Comparison of ENCODE assay signal across 8 mouse cellular contexts in the genomic region with DNA sequence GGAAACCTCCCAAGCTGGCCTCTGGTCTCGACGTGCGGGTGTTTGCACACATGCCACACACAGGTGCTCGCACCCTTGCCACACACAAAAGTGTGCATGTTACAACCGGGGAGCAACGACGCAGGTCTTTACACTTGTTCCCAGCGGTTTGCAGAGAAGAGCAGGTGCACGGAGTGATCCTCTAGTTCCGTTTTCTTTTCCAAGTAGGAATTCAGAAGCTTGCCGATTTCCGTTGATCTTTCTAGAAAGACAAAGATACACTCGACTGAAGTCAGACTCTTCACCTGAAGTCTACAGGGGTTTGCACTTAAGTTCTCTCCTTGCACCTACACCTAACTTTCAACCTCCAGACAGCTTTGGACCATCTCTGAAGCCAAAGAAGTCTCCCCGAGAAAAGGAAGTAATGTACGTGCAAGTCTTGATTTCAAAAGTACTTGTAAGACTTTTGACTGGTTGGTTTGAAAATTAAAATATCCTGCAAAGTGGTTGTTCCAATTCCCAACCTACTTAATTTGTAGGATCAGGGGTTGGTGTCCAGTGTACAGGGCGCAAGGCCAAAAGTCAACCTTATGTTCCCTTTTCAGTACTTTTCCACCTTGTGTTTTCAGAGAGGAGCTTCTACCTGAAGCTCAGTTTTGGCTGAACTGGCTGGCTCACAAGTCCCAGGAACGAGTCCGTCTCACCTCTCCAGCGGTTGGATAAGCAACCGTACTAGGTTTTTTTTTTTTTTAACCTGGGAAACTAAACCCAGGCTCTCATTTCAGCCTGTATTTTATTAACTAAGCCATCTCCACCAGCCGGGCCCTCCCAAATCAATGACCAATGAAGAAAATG. TPM values are rescaled to one million over a fixed set of nuclear protein-coding genes. Genes with fewer than 3 reads are reported as not detected.
DNase-seq lines count a peak whose midpoint lies in the region; ATAC-seq and TF ChIP-seq lines count a peak whose summit lies in the region.

No protein-coding gene starts in this region.

- H3K27me3 ChIP-seq in hindbrain, postnatal 0 days (ENCODE audit: insufficient read depth, low read length) = no peaks in the 10 kb centered on the region
- H3K27me3 ChIP-seq in neural tube, embryonic 11.5 days (ENCODE audit: control insufficient read depth, insufficient read depth, low read length) = no peaks in the 10 kb centered on the region

- no peak for TF ChIP-seq CTCF in hindbrain, postnatal 0 days (IDR thresholded peaks at IDR 0.05; ENCODE audit: low read depth)

- 77% methylated on average over 21 of the region's 21 CpGs for WGBS in hindbrain, postnatal 0 days
- WGBS in neural tube, embryonic 11.5 days = 78% methylated on average over 21 of the region's 21 CpGs

- peak; percentile 25 for DNase-seq in kidney, postnatal 10 days
- no peak for DNase-seq in kidney, postnatal 36 days
- DNase-seq in cerebellum, postnatal 14 days = peak; percentile 24 to 41
- no peak for DNase-seq in hindbrain, postnatal 0 days (ENCODE audit: low spot score)
- DNase-seq in neural tube, embryonic 11.5 days (ENCODE audit: low spot score) = no peak
- DNase-seq in thymus, adult 18-20 months = no peak
- DNase-seq in adipocyte (ENCODE audit: low spot score) = no peak

- ATAC-seq in hindbrain, postnatal 0 days = no peak
- no peak for ATAC-seq in neural tube, embryonic 11.5 days (ENCODE audit: insufficient read depth, low FRiP score, low TSS enrichment)
- no peak for ATAC-seq in megakaryocyte progenitor cell, adult 5-6 weeks (replicated peaks; ENCODE audit: poor library complexity)

- peak overlapping the region; percentile 59 for H3K4me3 ChIP-seq in hindbrain, postnatal 0 days (ENCODE audit: low read length)
- peak overlapping the region; percentile 74 for H3K4me3 ChIP-seq in neural tube, embryonic 11.5 days (ENCODE audit: low read depth, low read length)

- H3K4me2 ChIP-seq in hindbrain, postnatal 0 days (ENCODE audit: low read depth, low read length) = peak overlapping the region; percentile 88
- H3K4me2 ChIP-seq in neural tube, embryonic 11.5 days (ENCODE audit: low read depth) = peak overlapping the region; percentile 75

- peaks cover 13% of the 10 kb centered on the region; the same call in 1 of the 2 replicates for H3K4me1 ChIP-seq in hindbrain, postnatal 0 days (ENCODE audit: insufficient read depth, low read length)
- H3K4me1 ChIP-seq in neural tube, embryonic 11.5 days (ENCODE audit: control insufficient read depth, insufficient read depth, low read length) = peaks cover 15% of the 10 kb centered on the region

- H3K9me3 ChIP-seq in hindbrain, postnatal 0 days (ENCODE audit: low read length) = no peaks in the 10 kb centered on the region
- H3K9me3 ChIP-seq in neural tube, embryonic 11.5 days (ENCODE audit: control insufficient read depth, low read length) = no peaks in the 10 kb centered on the region

- peak overlapping the region; percentile 54 for H3K9ac ChIP-seq in hindbrain, postnatal 0 days (replicated peaks; ENCODE audit: low read length)
- peak overlapping the region; percentile 83 for H3K9ac ChIP-seq in neural tube, embryonic 11.5 days (ENCODE audit: low read length)

- peaks cover 5% of the 10 kb centered on the region; the same call in 1 of the 2 replicates for H3K36me3 ChIP-seq in hindbrain, postnatal 0 days (ENCODE audit: insufficient read depth, low read length)
- no peaks in the 10 kb centered on the region for H3K36me3 ChIP-seq in neural tube, embryonic 11.5 days (ENCODE audit: control insufficient read depth, insufficient read depth, low read length)

- peak overlapping the region; percentile 62; the same call in 1 of the 2 replicates for H3K27ac ChIP-seq in hindbrain, postnatal 0 days
- no peak overlapping the region for H3K27ac ChIP-seq in neural tube, embryonic 11.5 days (ENCODE audit: low read depth, low read length)

RNA-seq across cellular contexts. Expression of a gene that starts 0.8 kb away (rescaled TPM):
- total RNA-seq in hindbrain, postnatal 0 days (2014; rRNA removed) = 74.4 and 76.0 TPM in 2 replicates
- polyA plus RNA-seq in hindbrain, postnatal 0 days (2015; fragmentation: Nextera tagmentation; extraction: Ambion mirVana) = 129 and 136 TPM in 2 replicates
- polyA plus RNA-seq in neural tube, embryonic 11.5 days (2014; fragmentation: Nextera tagmentation; extraction: Ambion mirVana) = 199 and 216 TPM in 2 replicates
- 234 TPM in 2 replicates for total RNA-seq in megakaryocyte progenitor cell, adult 5-6 weeks (2015)
- total RNA-seq in megakaryocyte progenitor cell, adult 5-6 weeks (2017) = 229 and 230 TPM in 2 replicates

RNA-seq across cellular contexts. Expression of a gene that starts 2.9 kb away (rescaled TPM):
- 9.4 and 9.9 TPM in 2 replicates for total RNA-seq in hindbrain, postnatal 0 days (2014; rRNA removed)
- polyA plus RNA-seq in hindbrain, postnatal 0 days (2015; fragmentation: Nextera tagmentation; extraction: Ambion mirVana) = 7.0 and 7.1 TPM in 2 replicates
- polyA plus RNA-seq in neural tube, embryonic 11.5 days (2014; fragmentation: Nextera tagmentation; extraction: Ambion mirVana) = 16.1 and 17.1 TPM in 2 replicates
- total RNA-seq in megakaryocyte progenitor cell, adult 5-6 weeks (2015) = 9.0 and 10.2 TPM in 2 replicates
- total RNA-seq in megakaryocyte progenitor cell, adult 5-6 weeks (2017) = 38.3 and 42.8 TPM in 2 replicates

RNA-seq across cellular contexts. Expression of a gene that starts 23.8 kb away (rescaled TPM):
- 13.6 and 23.6 TPM in 2 replicates for total RNA-seq in hindbrain, postnatal 0 days (2014; rRNA removed)
- polyA plus RNA-seq in hindbrain, postnatal 0 days (2015; fragmentation: Nextera tagmentation; extraction: Ambion mirVana) = 12.0 and 13.0 TPM in 2 replicates
- 11.7 and 13.0 TPM in 2 replicates for polyA plus RNA-seq in neural tube, embryonic 11.5 days (2014; fragmentation: Nextera tagmentation; extraction: Ambion mirVana)
- 11.5 and 14.4 TPM in 2 replicates for total RNA-seq in megakaryocyte progenitor cell, adult 5-6 weeks (2015)
- total RNA-seq in megakaryocyte progenitor cell, adult 5-6 weeks (2017) = 16.5 and 17.0 TPM in 2 replicates

RNA-seq across cellular contexts. Expression of a gene that starts 46.2 kb away (rescaled TPM):
- 41.5 and 58.7 TPM in 2 replicates for total RNA-seq in hindbrain, postnatal 0 days (2014; rRNA removed)
- 49.9 and 50.2 TPM in 2 replicates for polyA plus RNA-seq in hindbrain, postnatal 0 days (2015; fragmentation: Nextera tagmentation; extraction: Ambion mirVana)
- 38.0 and 42.3 TPM in 2 replicates for polyA plus RNA-seq in neural tube, embryonic 11.5 days (2014; fragmentation: Nextera tagmentation; extraction: Ambion mirVana)
- 40.9 and 47.0 TPM in 2 replicates for total RNA-seq in megakaryocyte progenitor cell, adult 5-6 weeks (2015)
- total RNA-seq in megakaryocyte progenitor cell, adult 5-6 weeks (2017) = 21.0 and 26.2 TPM in 2 replicates

RNA-seq across cellular contexts. Expression of a gene that starts 49.6 kb away (rescaled TPM):
- 51.1 and 75.8 TPM in 2 replicates for total RNA-seq in hindbrain, postnatal 0 days (2014; rRNA removed)
- polyA plus RNA-seq in hindbrain, postnatal 0 days (2015; fragmentation: Nextera tagmentation; extraction: Ambion mirVana) = 75.0 and 76.3 TPM in 2 replicates
- 84.1 and 99.4 TPM in 2 replicates for polyA plus RNA-seq in neural tube, embryonic 11.5 days (2014; fragmentation: Nextera tagmentation; extraction: Ambion mirVana)
- total RNA-seq in megakaryocyte progenitor cell, adult 5-6 weeks (2015) = 17.6 and 21.0 TPM in 2 replicates
- 50.7 and 58.5 TPM in 2 replicates for total RNA-seq in megakaryocyte progenitor cell, adult 5-6 weeks (2017)

Comparison
In these comparisons a context has a peak if more than half of its experiments do, and no peak if none do; other contexts are left out.
1. DNase-seq: peak in kidney, postnatal 10 days (single experiment) and cerebellum, postnatal 14 days (2 of 2); none in kidney, postnatal 36 days (0 of 2), hindbrain, postnatal 0 days (single experiment), neural tube, embryonic 11.5 days (single experiment), thymus, adult 18-20 months (0 of 2) and adipocyte (single experiment).